Mouse (Mus musculus) testis, adult 2 months (tissue): ENCODE results near the gene Gm13889. TPM values are rescaled to one million over a fixed set of nuclear protein-coding genes. Genes with fewer than 3 reads are reported as not detected.

Source experiments
- H3K27ac ChIP-seq: fragments of 200-500 bp; 2 replicates; pipeline ENCODE4 v1.5.1; 2012; ENCODE audit warnings: low read depth, low read length; ENCODE audit not compliant: control insufficient read depth, insufficient read depth
- H3K27me3 ChIP-seq: fragments of 200-500 bp; 2 replicates; pipeline ENCODE4 v1.6.1; 2012; ENCODE audit warnings: mild to moderate bottlenecking, low read length, moderate library complexity; ENCODE audit not compliant: control insufficient read depth, insufficient read depth
- H3K36me3 ChIP-seq: fragments of 200-500 bp; 2 replicates; pipeline ENCODE4 v1.6.1; 2012; ENCODE audit warnings: mild to moderate bottlenecking, low read length; ENCODE audit not compliant: control insufficient read depth, insufficient read depth
- H3K4me1 ChIP-seq: fragments of 200-500 bp; 2 replicates; pipeline ENCODE4 v1.6.1; 2012; ENCODE audit warnings: low read length; ENCODE audit not compliant: control insufficient read depth, insufficient read depth
- H3K4me3 ChIP-seq: fragments of 200-500 bp; 2 replicates; pipeline ENCODE4 v1.5.1; 2012; ENCODE audit warnings: low read depth, mild to moderate bottlenecking, low read length, moderate library complexity, mixed read lengths; ENCODE audit not compliant: control insufficient read depth
- CTCF ChIP-seq: fragments of 200-500 bp; IDR thresholded peaks from 2 replicates; pipeline ENCODE4 v1.5.1; 2012; ENCODE audit warnings: low read depth, mild to moderate bottlenecking, inconsistent platforms, low read length, moderate library complexity; ENCODE audit not compliant: control insufficient read depth, insufficient read depth, insufficient replicate concordance
- POLR2A ChIP-seq: fragments of 200-500 bp; IDR thresholded peaks from 2 replicates; pipeline ENCODE4 v1.6.1; 2012; ENCODE audit warnings: low read depth, mild to moderate bottlenecking, inconsistent platforms, low read length, moderate library complexity; ENCODE audit not compliant: control insufficient read depth
- polyA plus RNA-seq: library from polyadenylated mRNA; depleted of rRNA; stranded (reverse); fragments of >200 nt; gene quantifications from 2 replicates; pipeline ENCODE4 v1.2.3, GENCODE M21; 2012

Gene Gm13889
- polyA plus RNA-seq, 1 experiment: 7.6 TPM

- no peaks in the 10 kb centered on the region for H3K27me3 ChIP-seq
- TF ChIP-seq POLR2A (no peak), CTCF (peak; percentile 37; the same call in 1 of the 2 replicates)
- no peak overlapping the region for H3K4me3 ChIP-seq
- no peak overlapping the region for H3K27ac ChIP-seq
- H3K4me1 ChIP-seq: no peaks in the 10 kb centered on the region
- H3K36me3 ChIP-seq: no peaks in the 10 kb centered on the region
These were observed 12.9 kb downstream of the Gm13889 start for GRCm38 (mm10) chr2:93944099-93944498.

GRCm38 (mm10) chr2:93941670-93942069 is 15.3 kb downstream of the Gm13889 start:
- Histone ChIP-seq H3K4me3 (no peak overlapping the region), H3K27ac (no peak overlapping the region)
- no peak for TF ChIP-seq CTCF
- TF ChIP-seq POLR2A: no peak

GRCm38 (mm10) chr2:93938534-93938933 is 18.5 kb downstream of the Gm13889 start:
- Histone ChIP-seq H3K36me3 (no peaks in the 10 kb centered on the region), H3K27ac (no peak overlapping the region)
- TF ChIP-seq CTCF (no peak), POLR2A (no peak)

More at GRCm38 (mm10) chr2:93941670-93942069, 15.3 kb downstream of the Gm13889 start:
- H3K27me3 ChIP-seq: no peaks in the 10 kb centered on the region
- H3K36me3 ChIP-seq: no peaks in the 10 kb centered on the region
- no peaks in the 10 kb centered on the region for H3K4me1 ChIP-seq

GRCm38 (mm10) chr2:93928866-93929265 is 28.1 kb downstream of the Gm13889 start:
- no peak overlapping the region for H3K27ac ChIP-seq
- no peaks in the 10 kb centered on the region for H3K27me3 ChIP-seq
- no peaks in the 10 kb centered on the region for H3K36me3 ChIP-seq
- TF ChIP-seq POLR2A (no peak), CTCF (no peak)
- no peaks in the 10 kb centered on the region for H3K4me1 ChIP-seq
- no peak overlapping the region for H3K4me3 ChIP-seq

More at GRCm38 (mm10) chr2:93938534-93938933, 18.5 kb downstream of the Gm13889 start:
- no peaks in the 10 kb centered on the region for H3K4me1 ChIP-seq
- no peak overlapping the region for H3K4me3 ChIP-seq
- H3K27me3 ChIP-seq: no peaks in the 10 kb centered on the region

GRCm38 (mm10) chr2:93927701-93928437 is 29.1 kb downstream of the Gm13889 start:
- Histone ChIP-seq H3K27ac (no peak overlapping the region), H3K36me3 (no peaks in the 10 kb centered on the region), H3K4me1 (no peaks in the 10 kb centered on the region), H3K27me3 (no peaks in the 10 kb centered on the region), H3K4me3 (no peak overlapping the region)
- no peak for TF ChIP-seq POLR2A
- TF ChIP-seq CTCF: no peak

GRCm38 (mm10) chr2:93926141-93926540 is 30.9 kb downstream of the Gm13889 start:
- Histone ChIP-seq H3K36me3 (no peaks in the 10 kb centered on the region), H3K4me3 (no peak overlapping the region), H3K27me3 (no peaks in the 10 kb centered on the region), H3K27ac (no peak overlapping the region), H3K4me1 (no peaks in the 10 kb centered on the region)
- TF ChIP-seq CTCF (no peak), POLR2A (no peak)

GRCm38 (mm10) chr2:93919093-93919492 is 37.9 kb downstream of the Gm13889 start:
- H3K27me3 ChIP-seq: no peaks in the 10 kb centered on the region
- no peaks in the 10 kb centered on the region for H3K4me1 ChIP-seq
- no peaks in the 10 kb centered on the region for H3K36me3 ChIP-seq
- H3K27ac ChIP-seq: no peak overlapping the region
- no peak for TF ChIP-seq CTCF
- TF ChIP-seq POLR2A: no peak
- no peak overlapping the region for H3K4me3 ChIP-seq

GRCm38 (mm10) chr2:93913552-93913951 is 43.4 kb downstream of the Gm13889 start:
- Histone ChIP-seq H3K36me3 (no peaks in the 10 kb centered on the region), H3K4me1 (no peaks in the 10 kb centered on the region), H3K4me3 (no peak overlapping the region), H3K27me3 (no peaks in the 10 kb centered on the region), H3K27ac (no peak overlapping the region)
- no peak for TF ChIP-seq CTCF
- no peak for TF ChIP-seq POLR2A
